Mouse (Mus musculus): ENCODE measurements around the gene Itgb8.

Itgb8 gene

DNA sequence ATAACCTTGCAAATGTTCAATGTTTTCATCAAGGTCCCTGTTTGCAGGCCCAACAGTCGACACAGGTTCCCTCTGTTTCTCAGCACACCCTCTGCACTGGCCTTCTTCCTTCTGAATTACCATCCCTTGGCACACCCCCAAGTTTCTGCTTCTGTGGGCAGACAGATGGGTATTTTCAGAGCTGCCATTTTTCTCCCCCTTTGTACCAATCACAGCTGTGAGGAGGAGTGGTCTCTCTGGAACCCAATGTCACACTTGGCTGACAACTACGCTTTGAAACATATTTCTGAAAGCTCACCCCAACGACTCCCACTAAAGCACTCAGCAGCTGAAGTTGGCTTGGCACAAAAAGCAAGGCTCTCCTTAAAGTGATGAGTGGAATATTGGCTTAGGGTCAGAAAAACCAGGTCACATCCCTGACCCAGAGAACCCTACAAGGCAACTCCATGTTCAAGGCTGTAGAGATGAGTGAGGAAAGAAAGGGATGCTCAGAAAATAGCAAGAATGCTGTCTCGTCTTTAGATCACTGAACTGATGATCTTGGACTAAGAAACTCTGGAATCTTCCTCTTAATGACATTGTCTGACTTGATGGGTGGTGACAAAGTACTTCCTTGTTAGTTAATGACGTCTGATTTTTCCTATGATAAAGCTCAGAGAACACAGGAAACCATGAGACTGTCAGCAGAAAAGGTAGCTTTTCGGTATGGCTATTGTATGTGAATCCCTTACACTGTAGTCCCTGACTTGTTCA, 31.7 kb downstream of the Itgb8 start:
- peak; percentile 48 for DNase-seq

GRCm38 (mm10) chr12:119204411-119204810, 34.2 kb downstream of the Itgb8 start:
- DNase-seq, result no peak

DNA sequence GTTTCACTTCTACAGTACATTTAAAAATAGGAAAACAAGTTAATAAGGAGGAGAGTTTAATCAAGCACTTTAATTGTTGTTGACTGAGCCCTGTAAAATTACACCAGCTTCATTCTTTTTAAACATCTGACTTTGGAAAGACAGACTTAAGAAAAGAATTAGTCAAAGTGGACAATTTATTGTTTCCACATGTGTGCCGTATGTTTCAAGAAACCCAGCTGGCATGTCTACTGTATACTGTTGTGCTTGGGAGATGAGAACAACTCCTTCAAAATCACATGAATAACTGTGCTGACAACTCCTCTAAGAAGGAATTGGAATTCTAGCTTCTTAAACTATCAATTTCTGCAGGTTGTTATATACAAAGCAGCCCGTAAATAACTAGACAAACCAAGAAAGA, 35.8 kb downstream of the Itgb8 start:
- DNase-seq, result no peak

DNA sequence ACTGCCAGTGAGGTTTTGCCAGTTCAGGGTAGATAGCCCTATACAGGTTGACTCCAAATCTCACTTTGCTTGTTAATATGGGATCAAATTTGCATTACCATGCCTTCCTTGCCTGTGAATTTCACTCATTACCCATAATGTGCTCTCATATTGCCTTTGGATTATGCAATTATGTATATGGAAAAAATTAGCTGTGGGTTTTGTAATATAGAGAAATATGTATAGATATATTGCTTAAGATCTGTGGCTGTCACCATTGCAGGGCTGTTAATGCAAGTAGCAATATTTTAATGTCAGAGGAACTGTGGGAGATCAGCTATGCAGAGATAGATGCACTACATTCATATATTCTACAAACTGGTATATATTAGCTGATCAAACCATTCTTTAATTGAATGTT, 43.5 kb downstream of the Itgb8 start:
- DNase-seq, result no peak

GRCm38 (mm10) chr12:119189814-119190213, 48.8 kb downstream of the Itgb8 start:
- no peak for DNase-seq

DNA sequence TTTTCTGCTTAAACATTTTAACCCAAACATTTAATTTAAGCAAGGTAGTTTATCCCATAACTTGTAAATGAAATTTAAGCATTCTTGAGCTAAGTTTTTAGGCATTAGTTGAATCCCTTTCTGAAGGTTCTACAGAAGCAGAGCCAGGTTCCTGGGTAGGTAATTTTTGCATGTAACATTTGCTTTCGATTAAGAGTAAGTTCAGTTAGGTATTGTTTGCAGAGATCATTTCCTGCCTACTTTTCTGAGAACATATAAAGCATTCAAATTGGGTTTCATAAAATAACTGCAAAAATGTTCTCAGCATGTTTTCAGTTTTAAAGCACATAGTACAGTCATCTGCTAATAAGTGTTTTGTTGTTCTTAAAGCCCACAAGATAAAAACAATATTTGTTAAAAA, 53.2 kb downstream of the Itgb8 start:
- DNase-seq, result no peak

DNA sequence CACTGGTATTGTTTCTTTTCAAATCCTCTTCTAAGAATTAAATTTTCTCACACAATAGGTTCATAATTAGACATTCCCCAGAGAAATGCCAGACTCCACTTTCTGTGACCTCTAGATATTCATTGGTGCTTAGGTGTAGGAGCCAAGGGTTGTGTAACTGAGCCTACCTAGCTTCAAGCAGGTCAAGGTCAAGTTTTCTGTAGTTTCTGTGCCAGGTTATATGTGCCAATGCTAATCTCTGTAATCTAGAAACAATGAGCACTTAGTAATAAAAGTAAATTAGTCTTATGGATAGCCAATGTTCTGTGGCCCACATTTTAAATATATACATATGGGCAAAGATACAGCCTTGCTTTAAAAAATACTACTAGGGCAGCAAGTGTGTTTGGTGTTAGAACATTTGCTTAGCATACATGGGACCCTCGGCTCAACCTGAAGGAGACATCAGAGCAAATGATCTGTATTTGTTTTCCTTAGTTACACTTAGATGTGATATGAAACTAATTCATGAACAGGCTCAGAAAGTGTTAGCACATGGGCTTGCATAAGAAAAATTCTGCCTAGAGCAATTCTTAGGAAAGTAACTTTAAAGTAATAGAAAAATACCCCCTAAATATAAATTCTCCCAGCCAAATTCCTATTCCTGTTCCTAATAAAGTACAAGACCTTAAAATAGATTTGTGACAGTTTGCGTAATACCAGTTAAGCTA, 56.2 kb downstream of the Itgb8 start:
- DNase-seq, result no peak

- no peak for DNase-seq
Measured at GRCm38 (mm10) chr12:119176017-119176416, 62.6 kb downstream of the Itgb8 start.

DNA sequence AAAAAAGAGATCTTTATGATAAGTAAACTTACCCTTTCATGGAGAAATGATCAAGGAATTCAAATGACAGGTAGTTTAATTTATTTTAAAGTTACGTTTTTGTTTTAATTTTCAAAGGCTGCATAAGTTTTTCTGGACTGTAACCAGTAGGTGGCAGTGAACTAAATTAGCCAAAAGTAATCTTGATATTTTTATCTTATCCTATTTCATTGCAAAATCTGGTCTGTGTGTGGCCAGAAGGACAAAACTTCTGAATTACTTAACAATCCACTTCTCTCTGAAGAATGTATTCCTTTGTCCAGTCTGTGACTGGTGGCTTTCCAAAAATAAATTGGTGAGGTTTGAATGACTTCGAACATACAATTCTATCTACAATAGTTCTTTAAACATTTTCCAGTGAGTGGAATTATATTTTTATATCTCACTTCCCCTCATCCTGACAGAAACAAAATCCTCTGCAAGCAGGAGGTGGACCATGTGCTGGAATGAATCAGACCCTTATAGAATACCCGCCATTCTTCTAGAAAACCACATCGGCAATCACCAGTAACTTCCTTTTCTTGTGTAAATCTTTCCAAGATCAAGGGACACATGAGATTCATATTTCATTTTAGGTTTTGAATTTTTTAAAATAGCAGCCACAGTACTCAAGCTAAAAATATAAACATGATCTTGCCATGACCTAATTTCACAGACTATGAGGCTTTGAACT, 68.6 kb downstream of the Itgb8 start:
- DNase-seq, result no peak

- DNase-seq, result no peak
Measured at GRCm38 (mm10) chr12:119169143-119169542, 69.5 kb downstream of the Itgb8 start.

DNA sequence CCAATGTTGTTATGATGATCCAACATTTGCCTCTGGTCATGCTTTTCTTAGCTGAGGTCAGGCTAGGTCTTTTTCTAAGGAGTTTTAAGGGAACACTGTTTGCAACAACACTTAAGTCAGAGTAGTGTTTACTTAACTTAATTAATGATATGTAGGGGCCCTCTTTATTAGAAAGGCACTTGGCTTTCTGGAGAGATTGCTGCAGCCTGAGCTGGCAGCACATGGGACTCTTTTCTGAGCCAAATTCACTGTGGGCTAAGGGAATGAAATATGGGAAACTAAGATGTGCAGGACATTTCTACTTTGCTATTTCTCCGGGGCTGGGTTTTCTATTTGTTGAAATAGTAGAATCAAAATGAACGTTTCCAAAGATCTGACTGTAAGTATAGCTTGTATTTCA, 73.5 kb downstream of the Itgb8 start:
- no peak for DNase-seq

DNA sequence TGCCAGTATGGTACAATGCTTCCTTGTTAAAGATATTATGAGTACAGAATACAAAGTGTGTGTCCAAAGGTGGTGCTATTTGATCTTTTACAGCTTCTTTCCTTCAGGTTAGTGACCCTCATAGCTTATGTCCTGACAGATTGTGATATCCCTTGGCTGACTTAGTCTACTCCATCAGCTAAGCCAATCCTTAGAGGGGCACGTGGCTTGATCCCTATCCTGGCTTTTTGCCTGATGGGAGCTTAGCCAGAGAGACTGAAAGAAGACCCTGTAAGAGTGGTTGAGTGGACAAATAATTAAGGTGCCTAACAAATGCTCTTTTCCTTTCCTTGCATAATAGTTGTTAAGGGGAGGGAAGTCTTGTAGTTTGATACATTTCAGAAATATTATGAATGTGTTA, 73.9 kb downstream of the Itgb8 start:
- peak; percentile 35 for DNase-seq

DNA sequence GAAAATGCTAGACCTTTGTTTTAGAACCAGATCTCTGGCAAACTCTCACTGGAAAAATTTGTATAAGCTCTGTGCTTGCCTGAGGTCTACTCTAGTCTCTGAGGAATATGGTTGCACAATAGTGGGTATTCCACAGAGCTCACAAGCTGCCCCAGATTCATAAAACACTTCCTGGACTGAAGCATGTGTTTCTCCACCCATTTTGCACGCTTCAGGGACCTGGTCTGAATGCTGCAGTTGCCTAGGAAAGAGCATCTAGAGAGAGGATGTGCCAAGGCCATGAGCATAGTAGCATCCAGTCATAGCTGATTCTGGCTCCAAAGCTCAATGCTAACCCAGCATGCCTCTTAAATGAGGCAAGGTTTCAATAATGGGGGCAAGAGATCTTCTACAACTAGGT, 74.4 kb downstream of the Itgb8 start:
- no peak for DNase-seq

- DNase-seq, result no peak
Measured at GRCm38 (mm10) chr12:119160786-119161185, 77.8 kb downstream of the Itgb8 start.

DNA sequence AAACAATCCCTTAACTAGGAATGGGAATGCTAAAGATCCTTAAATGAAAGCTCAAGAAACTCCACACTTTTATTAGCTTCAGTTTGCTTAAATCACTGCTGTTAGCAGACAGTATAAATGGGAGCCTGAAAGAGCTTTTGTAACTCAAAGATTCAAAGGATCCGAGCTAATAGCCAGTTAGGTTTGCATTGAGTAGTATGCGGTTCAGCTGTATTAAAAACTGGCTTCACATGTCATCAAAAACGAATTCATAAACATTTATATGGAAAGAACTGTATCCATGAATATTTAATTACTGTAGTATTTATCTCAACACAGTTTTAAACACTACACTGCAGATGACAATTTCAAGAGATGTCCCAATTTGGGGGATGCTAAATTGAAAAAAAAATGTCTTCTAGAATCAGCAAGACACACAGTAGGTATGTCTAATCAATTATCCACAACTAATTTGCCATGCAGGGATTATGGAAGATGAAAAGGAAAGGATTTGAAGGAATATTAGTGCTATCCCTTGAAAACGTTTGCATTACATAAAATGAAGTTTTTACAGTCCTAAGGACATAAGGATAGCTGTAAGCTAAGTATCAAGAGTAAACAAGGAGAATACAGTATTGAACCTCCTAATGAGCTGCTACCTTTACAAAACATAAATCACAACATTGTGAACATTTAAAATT, 79.2 kb downstream of the Itgb8 start:
- DNase-seq, result no peak

- no peak for DNase-seq
Measured at GRCm38 (mm10) chr12:119157686-119158085, 80.9 kb downstream of the Itgb8 start.

- no peak for DNase-seq
Measured at GRCm38 (mm10) chr12:119157068-119157467, 81.5 kb downstream of the Itgb8 start.

GRCm38 (mm10) chr12:119155566-119155965, 83.0 kb downstream of the Itgb8 start:
- no peak for DNase-seq

GRCm38 (mm10) chr12:119150956-119151355, 87.6 kb downstream of the Itgb8 start:
- no peak for DNase-seq

- DNase-seq, result no peak
Measured at GRCm38 (mm10) chr12:119147753-119148152, 90.8 kb downstream of the Itgb8 start.

GRCm38 (mm10) chr12:119146031-119146430, 92.6 kb downstream of the Itgb8 start:
- DNase-seq, result no peak

DNA sequence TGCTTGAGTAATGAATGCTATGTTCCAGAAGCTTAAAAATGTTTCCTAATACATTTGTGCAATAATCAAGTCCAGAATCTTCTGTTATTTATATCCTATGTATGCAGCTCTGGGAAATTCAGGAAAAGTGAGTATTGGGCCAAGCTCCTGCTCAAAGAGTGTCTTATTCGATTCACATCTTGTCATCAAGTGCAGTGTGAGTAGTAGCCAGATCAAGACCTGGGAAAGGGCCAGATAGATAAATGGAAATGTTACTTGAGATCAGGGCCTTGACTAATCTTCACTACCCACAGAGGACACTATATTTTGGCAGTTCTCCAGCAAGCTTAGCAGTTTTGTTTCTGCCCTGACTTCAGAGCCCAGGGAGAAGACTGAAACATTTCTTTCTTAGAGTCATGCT, 100.7 kb downstream of the Itgb8 start:
- DNase-seq, result no peak

- DNase-seq, result no peak
Measured at GRCm38 (mm10) chr12:119113522-119114135, 125.0 kb downstream of the Itgb8 start.

All from right cerebral cortex, postnatal 4 days (tissue).